Comparison of ENCODE assay signal across 16 mouse cellular contexts in genomic region chr10:60801168-60801897, GRCm38 (mm10). TPM values are rescaled to one million over a fixed set of nuclear protein-coding genes. Genes with fewer than 3 reads are reported as not detected.
A peak's percentile ranks its signal among the peaks of the same experiment; 100 is the strongest.
DNase-seq lines count a peak whose midpoint lies in the region; ATAC-seq and TF ChIP-seq lines count a peak whose summit lies in the region.
"Had no signal": no experiment of that assay in that cellular context is flagged by ENCODE, and none has a peak within 500 bp of the region (broad histone marks: within the 10 kb centered on the region; RNA-seq: fewer than 3 reads in every experiment).

No protein-coding gene starts in this region.

- intact Hi-C loops in heart, adult 2 months (cut with DNase I) = no loop called here
- intact Hi-C loops in heart, postnatal 36 days (cut with DNase I) = no loop called here

- no peaks in the 10 kb centered on the region for H3K36me3 ChIP-seq in heart, adult 2 months (ENCODE audit: control insufficient read depth, insufficient read depth, low read length)
- no peaks in the 10 kb centered on the region for H3K36me3 ChIP-seq in kidney, embryonic 15.5 days
- H3K36me3 ChIP-seq in E14TG2a.4 (ENCODE audit: insufficient read depth, low read length) (no peaks in the 10 kb centered on the region), myocyte (ENCODE audit: control insufficient read depth, insufficient read depth) (no peaks in the 10 kb centered on the region)
- H3K36me3 ChIP-seq: liver, embryonic 13.5 days had no signal

- no peak for TF ChIP-seq EP300 in heart, adult 2 months (IDR thresholded peaks at IDR 0.05; ENCODE audit: insufficient read depth, low read depth, low read length)

- H3ac ChIP-seq in myocyte (ENCODE audit: control insufficient read depth, insufficient read length) = no peak overlapping the region

- H3K9ac ChIP-seq in heart, adult 2 months (ENCODE audit: low read depth, low read length) = no peak overlapping the region
- H3K9ac ChIP-seq in kidney, embryonic 15.5 days = 0 out of 2 replicates have a peak overlapping the region, but pooled peaks have one; percentile 14
- H3K9ac ChIP-seq: liver, embryonic 13.5 days had no signal

- TF ChIP-seq POLR2A in heart, adult 2 months (IDR thresholded peaks at IDR 0.05; ENCODE audit: insufficient read depth, low read depth, low read length) = no peak
- TF ChIP-seq POLR2A in myocyte (IDR thresholded peaks at IDR 0.05; ENCODE audit: insufficient read length, low read depth) = no peak

- H3K79me2 ChIP-seq in heart, adult 2 months (replicated peaks; ENCODE audit: control insufficient read depth, insufficient read depth, low read length) = no peaks in the 10 kb centered on the region
- peaks cover 100% of the 10 kb centered on the region for H3K79me2 ChIP-seq in myocyte (ENCODE audit: control insufficient read depth, insufficient read depth)

- no peak for TF ChIP-seq CTCF in heart, adult 2 months (IDR thresholded peaks at IDR 0.05)
- TF ChIP-seq CTCF in E14TG2a.4 (conservative IDR thresholded peaks at IDR 0.05; ENCODE audit: low read length) = no peak

- WGBS in heart, adult 2 months = 19% methylated on average over 11 of the region's 11 CpGs
- 38% methylated on average over 11 of the region's 11 CpGs for WGBS in kidney, embryonic 15.5 days

- no peak overlapping the region for H3K4me3 ChIP-seq in heart, adult 2 months
- H3K4me3 ChIP-seq in kidney, embryonic 15.5 days (replicated peaks) = no peak overlapping the region
- H3K4me3 ChIP-seq in E14TG2a.4 (replicated peaks; ENCODE audit: low read length) = peak overlapping the region; percentile 37
- H3K4me3 ChIP-seq in myocyte = no peak overlapping the region
- H3K4me3 ChIP-seq: liver, embryonic 13.5 days had no signal

- DNase-seq in heart, adult 2 months = no peak
- no peak for DNase-seq in heart, postnatal 36 days
- DNase-seq in kidney, postnatal 4 days = no peak
- DNase-seq: cerebellum, adult 11 months; cerebellum, postnatal 36 days; gastrocnemius, postnatal 10 days; kidney, postnatal 14 days; liver, embryonic 13.5 days; lung, postnatal 36 days; midbrain, embryonic 14.5 days; right cerebral cortex, adult 18-20 months had no signal

- H3K9me3 ChIP-seq in kidney, embryonic 15.5 days (replicated peaks) = no peaks in the 10 kb centered on the region
- no peaks in the 10 kb centered on the region for H3K9me3 ChIP-seq in E14TG2a.4 (ENCODE audit: low read length)
- H3K9me3 ChIP-seq: liver, embryonic 13.5 days had no signal

- 0 out of 2 replicates have a peak overlapping the region, but pooled peaks have one; percentile 10 for H3K4me2 ChIP-seq in kidney, embryonic 15.5 days
- peak overlapping the region; percentile 69 for H3K4me2 ChIP-seq in myocyte (ENCODE audit: low read depth)
- H3K4me2 ChIP-seq: liver, embryonic 13.5 days had no signal

- no peaks in the 10 kb centered on the region for H3K27me3 ChIP-seq in heart, adult 2 months (ENCODE audit: control insufficient read depth, insufficient read depth, low read length)
- H3K27me3 ChIP-seq in kidney, embryonic 15.5 days = peaks cover 15% of the 10 kb centered on the region; the same call in 1 of the 2 replicates
- H3K27me3 ChIP-seq in E14TG2a.4 (ENCODE audit: insufficient read depth, low read length) (peaks cover 70% of the 10 kb centered on the region), myocyte (ENCODE audit: control insufficient read depth, insufficient read depth, insufficient read length) (no peaks in the 10 kb centered on the region)

- ATAC-seq in kidney, embryonic 15.5 days (replicated peaks; ENCODE audit: low FRiP score) = no peak
- no peak for ATAC-seq in megakaryocyte, adult 5-6 weeks (ENCODE audit: poor library complexity, severe bottlenecking)

- peak overlapping the region; percentile 67 for H3K27ac ChIP-seq in heart, adult 2 months
- peak overlapping the region; percentile 63 for H3K27ac ChIP-seq in kidney, embryonic 15.5 days
- H3K27ac ChIP-seq: liver, embryonic 13.5 days had no signal

- peaks cover 33% of the 10 kb centered on the region for H3K4me1 ChIP-seq in heart, adult 2 months (ENCODE audit: control insufficient read depth, insufficient read depth, low read length)
- peaks cover 84% of the 10 kb centered on the region for H3K4me1 ChIP-seq in kidney, embryonic 15.5 days
- H3K4me1 ChIP-seq in E14TG2a.4 (replicated peaks; ENCODE audit: low read depth, low read length) = peaks cover 87% of the 10 kb centered on the region

TF ChIP-seq in myocyte, 11 proteins besides CTCF, POLR2A, EP300 and RAD21:
- TF ChIP-seq CEBPB (IDR thresholded peaks at IDR 0.05; ENCODE audit: insufficient read depth, poor library complexity, severe bottlenecking) (no peak), POLR2AphosphoS2 (IDR thresholded peaks at IDR 0.05; ENCODE audit: insufficient read length, low read depth) (peak; percentile 44), MAX (IDR thresholded peaks at IDR 0.05; ENCODE audit: low read depth) (no peak), MYOD1 (IDR thresholded peaks at IDR 0.05; ENCODE audit: control insufficient read depth in 1 of 3, insufficient read length in 2 of 3, low read depth in 2 of 3) (peak; percentile 56 to 91 (median 73)), E2F4 (IDR thresholded peaks at IDR 0.05; ENCODE audit: insufficient read depth) (no peak), MYOG (IDR thresholded peaks at IDR 0.05; ENCODE audit: control insufficient read depth in 1 of 3, insufficient read depth in 1 of 3, insufficient read length in 2 of 3, low read depth in 2 of 3) (peak; percentile 34 to 84 (median 54)), USF1 (IDR thresholded peaks at IDR 0.05; ENCODE audit: low read depth) (no peak), SRF (IDR thresholded peaks at IDR 0.05; ENCODE audit: control insufficient read depth, insufficient read length, low read depth) (no peak), TCF12 (IDR thresholded peaks at IDR 0.05; ENCODE audit: insufficient read depth, poor library complexity, severe bottlenecking) (peak; percentile 33), REST (IDR thresholded peaks at IDR 0.05; ENCODE audit: insufficient read depth, insufficient read length) (no peak), TCF3 (IDR thresholded peaks at IDR 0.05; ENCODE audit: insufficient read length, low read depth) (peak; percentile 43)

RNA-seq across cellular contexts. Expression of gene Unc5b, which starts 30.0 kb away (rescaled TPM):
- total RNA-seq in heart, adult 2 months (2021) = 10 to 100 TPM; 11.0 to 12.6 TPM
- 12.2 and 15.0 TPM in 2 replicates for polyA plus RNA-seq in heart, adult 2 months (2012; rRNA removed)
- total RNA-seq in heart, postnatal 36 days (2021) = 10 to 100 TPM; 14.5 to 14.7 TPM
- polyA plus RNA-seq in kidney, embryonic 15.5 days (2015; fragmentation: Nextera tagmentation; extraction: Ambion mirVana) = 9.2 and 10.0 TPM in 2 replicates
- 91.9 TPM for polyA plus RNA-seq in myocyte (2012; fragmentation: generic; extraction: Trizol)
- total RNA-seq in megakaryocyte, adult 5-6 weeks (2015) = not detected in 2 replicates
- total RNA-seq in megakaryocyte, adult 5-6 weeks (2017) = 0.07 and 0.08 TPM in 2 replicates
- total RNA-seq: neutrophil, adult 5-6 weeks had no signal

RNA-seq across cellular contexts. Expression of gene Slc29a3, which starts 48.7 kb away (rescaled TPM):
- 1 to 10 TPM; 4.1 to 5.6 TPM for total RNA-seq in heart, adult 2 months (2021)
- 3.9 and 4.9 TPM in 2 replicates for polyA plus RNA-seq in heart, adult 2 months (2012; rRNA removed)
- total RNA-seq in heart, postnatal 36 days (2021) = 1 to 10 TPM; 3.2 to 6.7 TPM
- polyA plus RNA-seq in kidney, embryonic 15.5 days (2015; fragmentation: Nextera tagmentation; extraction: Ambion mirVana) = 13.4 and 15.5 TPM in 2 replicates
- 4.7 TPM for polyA plus RNA-seq in myocyte (2012; fragmentation: generic; extraction: Trizol)
- total RNA-seq in megakaryocyte, adult 5-6 weeks (2015) = 74.1 and 81.6 TPM in 2 replicates
- 25.5 and 32.2 TPM in 2 replicates for total RNA-seq in megakaryocyte, adult 5-6 weeks (2017)

Comparison
In these comparisons a context has a peak if more than half of its experiments do, and no peak if none do; other contexts are left out.
1. RNA of gene Unc5b, which starts 30.0 kb away (total RNA-seq): 14.5 to 14.7 TPM in heart, postnatal 36 days and 11.0 to 12.6 TPM in heart, adult 2 months; 0.07 to 0.08 TPM in megakaryocyte, adult 5-6 weeks; every median in the first group is over 10 times any median in the second.